Mouse (Mus musculus): Measurements from ENCODE around the gene Slc38a2.
A peak's percentile ranks its signal among the peaks of the same experiment; 100 is the strongest.

Gene Slc38a2

DNA sequence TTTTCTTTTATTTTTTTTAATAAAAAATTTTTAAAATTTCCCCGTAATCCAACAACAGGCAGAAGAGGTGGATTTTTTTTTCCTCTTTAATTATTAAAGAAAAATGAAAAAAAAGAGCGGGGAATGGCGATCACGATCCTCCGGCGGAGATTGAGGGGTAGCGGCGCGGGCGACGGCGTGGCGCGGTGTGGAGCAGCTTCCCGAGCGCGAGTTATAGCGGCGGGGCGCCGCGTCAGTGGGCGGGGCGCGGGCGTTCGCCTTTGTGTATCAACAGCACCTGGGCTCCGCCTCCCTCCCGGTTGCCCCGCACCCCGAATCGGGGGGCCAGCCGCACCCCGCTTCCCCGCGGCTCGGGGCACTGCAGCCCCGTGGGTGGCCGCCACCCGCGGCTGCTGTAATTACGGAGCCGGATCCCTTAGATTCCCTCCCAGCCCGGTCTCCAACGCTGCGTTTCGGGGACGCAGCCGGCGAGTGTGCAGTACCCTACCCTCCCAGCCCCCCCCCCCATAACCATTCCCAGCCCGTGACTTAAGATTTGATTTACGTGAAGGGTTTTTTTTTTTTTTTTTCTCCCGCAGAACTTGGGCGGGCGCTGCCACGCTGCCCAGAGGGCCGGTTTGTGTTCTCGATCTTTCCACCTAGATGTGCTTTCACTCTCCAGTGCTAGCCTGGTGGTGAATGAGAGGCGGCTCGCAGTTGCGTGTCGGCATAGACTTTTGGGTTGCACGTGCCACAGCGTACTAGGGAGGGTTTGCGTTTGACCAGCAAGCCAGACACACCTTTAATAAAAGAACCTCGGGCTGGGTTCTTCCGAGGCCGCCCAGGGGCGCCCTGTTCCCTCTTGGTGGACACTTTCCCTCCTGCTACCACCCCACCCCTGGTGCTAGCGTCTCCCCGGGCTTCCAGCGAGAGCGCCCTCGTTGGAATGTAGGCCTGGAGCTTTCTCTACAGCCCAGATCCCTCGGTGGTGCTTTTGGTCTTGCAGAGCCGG, at the start of gene Slc38a2:
Gene Slc38a2, minus strand, starts transcription at position 210 of the 991 bp plus-strand sequence.
- peak; percentile 88 for DNase-seq (ENCODE audit: low spot score)

DNA sequence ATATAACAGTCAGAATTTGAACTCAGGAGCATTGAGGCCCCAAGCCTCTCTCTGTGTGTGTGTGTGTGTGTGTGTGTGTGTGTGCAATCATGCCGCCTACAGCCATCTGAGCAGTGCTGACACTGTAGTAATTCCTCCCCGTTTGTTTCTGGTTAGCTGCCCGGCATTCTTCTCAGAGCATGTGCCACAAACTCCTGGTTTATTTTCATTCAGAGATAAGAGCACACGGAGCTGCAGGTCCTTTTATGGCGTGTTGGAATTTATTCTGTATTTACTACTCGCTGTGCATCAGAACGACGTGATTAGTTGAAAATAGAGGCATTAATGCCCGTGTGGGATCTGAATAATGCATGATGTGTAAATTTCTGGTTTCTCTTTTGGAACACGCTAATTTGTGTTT, 49.6 kb upstream of the Slc38a2 start:
- no peak for DNase-seq (ENCODE audit: low spot score)

DNA sequence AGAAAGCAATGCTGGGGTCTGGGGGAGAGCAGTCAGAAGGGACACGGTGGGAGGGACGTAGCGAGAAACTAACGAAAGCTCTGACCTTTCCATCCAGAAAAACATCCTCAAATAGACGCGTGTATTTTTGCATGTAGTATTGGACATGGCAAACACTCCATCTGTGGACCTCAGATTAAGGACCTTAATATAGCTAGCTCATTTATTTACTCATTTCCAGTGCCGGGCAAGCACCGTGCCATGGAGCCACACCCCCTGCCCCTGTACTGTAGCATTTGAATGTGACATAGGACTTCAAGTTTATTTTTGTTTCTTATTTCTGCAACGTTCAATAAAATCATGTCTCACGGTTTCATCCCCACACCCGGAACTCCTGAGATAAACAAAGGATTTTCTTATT, 48.0 kb upstream of the Slc38a2 start:
- no peak for DNase-seq (ENCODE audit: low spot score)

DNA sequence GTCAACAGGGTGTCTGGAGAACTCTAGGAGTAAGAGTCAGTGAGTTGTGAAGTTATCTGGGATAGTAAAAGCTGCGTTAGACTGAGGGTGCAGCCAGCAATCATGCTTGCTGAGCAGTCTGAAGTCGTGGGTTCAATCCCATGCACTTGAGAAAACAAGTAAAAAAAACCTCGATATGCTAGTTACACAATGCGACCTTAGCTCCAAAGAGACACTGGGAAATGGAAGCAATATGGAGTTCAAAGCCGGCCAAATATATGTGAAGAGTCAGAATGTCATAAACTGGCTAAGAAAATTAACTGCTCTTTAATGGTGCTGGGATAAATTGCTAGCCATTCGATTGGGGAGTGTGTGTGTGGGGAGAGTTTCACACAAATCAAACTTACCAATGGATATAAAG, 47.5 kb upstream of the Slc38a2 start:
- DNase-seq (ENCODE audit: low spot score), result no peak

DNA sequence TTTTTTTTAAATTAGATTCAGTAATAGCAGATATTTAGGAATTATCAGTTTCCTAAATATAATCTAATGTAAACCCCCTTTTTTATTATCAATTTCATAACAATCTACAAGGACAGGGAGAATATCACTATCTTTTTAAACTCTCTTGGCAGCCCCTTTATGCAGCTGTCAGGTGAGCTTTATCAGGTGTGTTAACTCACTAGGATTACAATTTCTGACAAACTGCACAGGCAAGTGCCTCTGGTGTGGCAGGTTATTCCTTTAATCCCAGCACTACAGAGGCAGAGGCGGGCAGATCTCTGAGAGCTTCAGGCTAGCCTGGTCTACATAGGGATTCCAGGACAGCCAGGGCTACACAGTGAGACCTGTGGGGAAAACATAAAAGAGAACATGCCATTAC, 45.8 kb upstream of the Slc38a2 start:
- DNase-seq (ENCODE audit: low spot score), result no peak

DNA sequence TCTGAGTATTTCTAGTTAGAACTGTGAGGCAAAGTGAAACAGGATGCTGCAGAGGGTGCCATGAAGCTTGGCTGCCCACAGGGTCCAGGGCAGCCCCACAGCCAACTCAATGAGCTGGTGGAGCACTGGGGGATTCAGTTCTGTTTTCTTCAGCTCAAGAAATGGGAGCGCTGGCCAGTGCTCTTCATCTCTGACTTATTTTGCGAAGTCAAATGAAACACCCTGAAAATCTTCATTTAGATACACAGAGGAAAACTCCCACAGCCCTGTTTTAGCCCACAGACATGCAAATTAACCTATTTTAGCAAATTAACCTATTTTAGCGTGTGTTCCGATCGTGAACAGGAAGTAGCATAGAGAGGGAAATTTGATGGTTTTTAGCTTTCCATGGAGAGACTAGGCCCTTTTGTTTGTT, 45.4 kb upstream of the Slc38a2 start:
- DNase-seq (ENCODE audit: low spot score), result no peak

DNA sequence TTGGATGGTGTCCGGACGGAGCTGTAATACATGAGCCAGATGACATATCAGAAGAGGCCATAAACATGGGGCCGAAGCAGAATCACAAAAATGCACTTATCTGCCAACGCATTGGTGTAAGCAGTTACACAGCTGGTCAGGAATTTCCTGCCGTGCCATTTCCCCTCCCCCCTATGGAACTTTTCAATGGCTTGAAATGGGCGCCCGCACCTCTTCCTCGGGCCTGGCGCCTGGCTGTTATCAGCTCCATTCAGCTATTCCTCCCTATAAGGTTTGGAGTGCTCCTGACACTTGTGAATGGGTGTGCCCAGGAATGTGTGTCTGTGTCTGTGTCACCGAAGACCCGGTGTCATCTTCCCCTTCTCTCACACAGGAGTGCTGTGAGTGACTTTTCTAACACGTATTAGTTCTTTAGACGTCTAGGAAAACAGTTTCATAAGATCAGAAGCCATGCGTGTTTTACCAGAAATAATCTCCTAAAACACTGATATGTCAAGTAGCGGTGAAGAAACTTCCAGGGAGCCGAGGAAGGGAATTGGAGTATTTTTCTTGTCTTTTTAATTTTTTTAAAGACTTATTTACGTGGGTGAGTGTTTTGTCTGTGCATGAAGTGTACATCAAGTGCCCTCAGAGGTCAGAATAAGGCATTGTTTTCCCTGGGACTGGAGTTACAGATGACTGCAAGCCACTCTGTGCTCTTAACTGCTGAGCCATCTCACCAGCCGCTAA, 44.8 kb upstream of the Slc38a2 start:
- DNase-seq (ENCODE audit: low spot score), result no peak

DNA sequence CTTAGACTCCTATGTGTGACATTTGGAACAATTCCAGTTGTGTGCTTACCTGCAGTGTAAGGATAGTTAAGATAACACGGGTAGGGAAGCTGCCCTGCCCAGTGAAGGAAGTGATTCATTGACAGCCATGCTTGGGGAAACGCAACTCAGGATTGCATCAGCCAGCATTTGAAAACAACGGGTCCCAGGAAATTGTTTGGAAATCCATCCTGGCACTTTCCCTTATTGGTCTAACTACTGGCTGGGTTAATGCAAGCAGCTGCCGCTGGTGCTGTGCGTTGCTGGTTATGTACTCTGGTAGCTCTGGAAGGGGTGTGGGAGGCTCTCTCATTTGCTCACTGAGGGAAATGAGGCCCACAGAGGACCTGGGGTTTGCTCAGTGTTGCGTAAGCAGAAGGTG, 43.7 kb upstream of the Slc38a2 start:
- no peak for DNase-seq (ENCODE audit: low spot score)

DNA sequence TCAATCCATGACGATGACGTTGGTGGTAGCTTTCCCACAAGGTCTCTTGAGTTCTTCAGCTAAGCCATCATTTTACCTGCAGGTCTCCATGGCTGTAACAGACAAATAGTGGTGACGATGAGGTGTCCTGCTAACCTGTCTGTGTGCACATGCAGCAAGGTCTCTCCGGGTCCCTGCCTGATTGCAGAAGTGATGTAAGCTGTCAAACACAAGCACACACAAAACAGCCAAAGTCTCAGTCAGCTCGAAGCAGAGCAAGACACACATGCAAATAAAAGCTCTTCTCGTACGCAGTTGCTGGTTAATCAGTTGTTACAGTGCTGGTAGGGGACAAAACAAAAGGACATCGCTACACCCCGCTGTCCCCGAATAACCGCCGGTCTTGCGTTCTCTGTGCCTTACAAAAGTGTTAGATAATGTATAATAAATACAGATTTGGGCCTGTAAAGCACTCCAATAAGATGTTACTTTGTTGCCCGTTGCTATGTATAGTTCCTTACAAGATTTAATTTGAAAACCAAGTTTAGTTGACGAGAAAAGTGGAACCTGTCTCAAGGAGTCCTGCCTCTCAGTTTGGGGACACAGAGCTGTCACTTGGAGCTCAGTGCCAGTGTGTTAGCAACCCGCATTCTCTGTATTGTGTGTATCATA, 43.2 kb upstream of the Slc38a2 start:
- DNase-seq (ENCODE audit: low spot score), result no peak

DNA sequence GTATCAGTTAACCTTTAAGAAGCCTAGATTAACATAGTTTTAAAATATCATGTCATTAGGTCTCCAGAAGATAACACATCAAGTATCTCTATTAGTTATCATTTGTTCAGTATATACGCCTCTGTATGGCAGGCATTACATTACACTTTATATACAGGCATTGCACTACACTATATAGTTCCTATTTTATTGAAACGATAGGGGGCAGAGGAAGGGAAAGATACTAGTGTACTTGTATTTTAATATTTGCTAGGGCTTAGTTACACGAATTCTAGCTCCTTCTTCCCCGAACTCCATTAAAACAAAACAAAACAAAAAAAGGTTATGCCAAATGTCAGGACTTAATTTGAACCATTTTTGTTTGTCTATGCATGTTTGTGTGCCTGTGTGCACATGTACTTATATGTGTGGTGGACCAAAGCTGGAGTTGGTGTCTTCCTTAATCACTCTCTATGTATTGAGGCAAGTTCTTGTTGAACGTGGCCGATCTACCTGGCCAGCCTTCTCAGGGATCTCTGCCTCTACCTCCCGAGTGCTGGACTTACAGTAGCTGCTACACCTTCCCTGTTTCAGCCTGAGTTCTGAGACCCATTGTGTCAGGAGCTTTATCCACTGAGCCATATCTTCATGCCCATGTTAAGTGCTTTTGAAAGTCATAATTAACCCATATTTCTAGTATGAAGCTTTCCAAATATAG, 41.5 kb upstream of the Slc38a2 start:
- no peak for DNase-seq (ENCODE audit: low spot score)

DNA sequence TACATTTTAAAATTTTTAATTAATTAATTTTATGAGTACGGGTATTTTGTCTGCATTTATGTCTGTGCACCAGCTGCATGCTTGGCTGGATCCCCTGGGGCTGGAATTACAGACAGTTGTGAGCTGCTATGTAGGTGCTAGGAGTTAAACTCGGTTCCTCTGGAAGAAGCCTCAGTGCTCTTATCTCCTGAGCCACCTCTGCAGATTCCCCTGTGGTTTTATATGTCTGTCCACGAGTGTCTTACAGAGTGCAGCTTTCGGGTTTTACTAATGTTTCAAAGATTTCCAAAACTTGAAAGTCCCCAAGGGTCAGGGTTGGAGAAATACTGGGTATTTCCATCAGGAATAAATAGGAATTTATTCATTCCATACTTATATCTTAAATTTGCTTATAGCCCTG, 40.6 kb upstream of the Slc38a2 start:
- no peak for DNase-seq (ENCODE audit: low spot score)

DNA sequence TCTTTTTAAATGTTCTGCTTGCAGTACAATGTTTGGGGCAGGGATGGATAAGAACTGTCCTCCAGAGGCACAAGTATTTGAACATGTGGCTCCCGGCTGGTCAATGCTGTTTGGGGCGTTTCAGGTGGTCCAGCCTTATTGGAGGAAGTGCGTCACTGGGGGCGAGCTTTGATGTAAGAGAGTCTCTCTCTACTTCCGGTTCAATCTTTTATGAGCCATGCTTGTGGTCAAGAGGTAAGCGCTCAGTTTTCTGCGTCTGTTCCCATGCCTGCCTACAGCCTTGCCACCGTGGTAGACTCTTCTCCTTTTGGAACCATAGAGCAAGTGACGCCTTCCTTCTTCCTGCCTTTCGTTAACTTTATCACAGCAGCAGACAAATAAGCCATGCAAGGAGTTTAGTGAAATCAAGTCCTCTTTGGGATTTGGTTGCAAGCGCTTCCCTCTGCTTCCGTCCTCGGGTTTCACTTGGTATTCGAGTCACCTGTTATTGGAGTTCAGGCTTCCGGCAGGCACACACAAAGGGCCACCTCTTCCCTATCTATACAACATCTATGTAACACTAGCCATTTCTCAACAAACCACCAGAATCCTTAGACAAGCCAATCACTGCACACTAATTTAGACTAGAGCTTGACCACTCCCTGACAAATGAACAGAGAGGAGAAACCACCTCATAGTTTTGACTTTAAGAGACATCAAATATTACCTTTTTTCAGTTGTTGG, 37.3 kb upstream of the Slc38a2 start:
- DNase-seq (ENCODE audit: low spot score), result no peak

DNA sequence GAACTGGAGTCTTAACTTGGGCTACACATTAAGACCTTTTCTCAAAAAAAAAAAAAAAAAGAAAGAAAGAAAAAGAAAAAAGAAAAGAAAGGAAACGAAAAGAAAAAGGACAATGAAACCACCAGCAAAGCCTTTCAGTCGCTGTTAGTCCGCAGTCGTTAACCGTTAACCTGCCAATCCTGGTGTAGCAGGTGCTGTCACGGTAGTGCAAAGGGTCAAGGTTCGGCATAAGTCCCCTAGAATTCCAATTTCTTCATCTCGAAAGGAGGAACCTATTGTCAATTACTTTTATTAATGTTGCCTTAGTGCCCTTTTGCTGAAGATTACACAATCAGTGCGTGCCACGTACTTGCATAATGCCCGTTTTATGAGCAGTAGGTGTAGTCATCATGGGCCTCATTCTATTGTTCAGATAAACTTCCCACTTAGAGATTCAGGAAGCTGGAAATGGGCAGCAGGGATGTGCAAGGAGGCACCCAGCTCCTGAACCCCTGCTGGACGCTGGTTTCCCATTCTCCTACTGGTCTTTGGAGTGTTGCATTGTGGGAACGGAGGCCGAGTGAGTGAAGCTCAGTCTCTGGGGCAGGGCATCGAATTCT, 36.1 kb upstream of the Slc38a2 start:
- no peak for DNase-seq (ENCODE audit: low spot score)

DNA sequence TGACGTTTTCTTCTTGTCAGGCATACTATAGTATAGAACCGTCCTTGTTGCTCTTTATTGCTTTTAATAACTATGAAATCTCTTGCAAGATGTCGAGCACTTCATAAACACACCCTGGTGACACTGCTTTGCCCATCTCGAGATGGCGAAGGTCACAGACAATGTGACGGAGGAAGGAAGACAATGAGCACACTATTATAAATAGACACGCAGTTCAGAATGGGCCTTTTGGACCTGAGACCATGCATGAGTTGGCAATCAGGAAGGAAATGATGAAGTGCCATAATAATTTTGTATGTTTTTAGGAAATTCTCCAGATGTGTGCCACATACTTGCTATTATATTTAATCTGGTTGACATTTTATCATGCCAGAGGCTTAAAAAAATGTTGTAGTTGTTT, 34.9 kb upstream of the Slc38a2 start:
- DNase-seq (ENCODE audit: low spot score), result no peak

DNA sequence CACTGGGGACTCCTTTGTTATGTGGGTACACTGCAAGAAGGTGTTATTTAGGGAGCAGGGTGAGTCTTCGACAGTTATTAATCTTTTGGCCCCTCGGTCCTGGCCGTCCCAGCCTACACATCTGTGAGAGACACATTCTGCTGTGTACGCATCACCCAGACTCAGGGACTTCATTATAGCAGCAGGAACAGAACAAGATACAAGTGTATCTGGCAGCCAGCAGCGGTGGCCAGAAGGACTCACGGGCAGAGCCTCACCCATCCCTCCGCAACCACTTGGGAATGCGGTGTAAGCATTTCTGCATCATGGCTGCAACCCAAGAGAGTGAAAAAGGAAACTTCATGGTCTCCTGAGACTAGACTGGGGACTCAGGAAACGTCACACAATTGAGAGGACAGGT, 30.9 kb upstream of the Slc38a2 start:
- no peak for DNase-seq (ENCODE audit: low spot score)

DNA sequence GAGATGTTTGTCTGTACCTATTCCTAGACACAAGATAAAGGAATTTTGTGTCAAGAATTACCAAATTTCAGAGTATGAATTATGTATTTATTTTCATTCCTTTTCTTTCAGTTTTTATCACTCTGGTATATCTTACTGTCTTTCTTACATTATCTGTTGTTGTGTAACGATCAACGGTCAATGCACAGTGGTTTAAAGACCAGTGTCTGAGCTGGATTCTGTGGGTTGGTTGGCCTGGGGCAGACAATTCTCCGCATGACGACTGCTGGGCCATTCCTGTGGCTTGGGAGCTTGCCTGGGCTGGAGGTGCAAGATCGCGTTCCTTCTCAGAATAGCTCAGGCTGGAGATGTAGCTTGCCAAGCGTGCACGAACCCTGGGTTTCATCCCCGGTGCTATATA, 30.3 kb upstream of the Slc38a2 start:
- DNase-seq (ENCODE audit: low spot score), result no peak

DNA sequence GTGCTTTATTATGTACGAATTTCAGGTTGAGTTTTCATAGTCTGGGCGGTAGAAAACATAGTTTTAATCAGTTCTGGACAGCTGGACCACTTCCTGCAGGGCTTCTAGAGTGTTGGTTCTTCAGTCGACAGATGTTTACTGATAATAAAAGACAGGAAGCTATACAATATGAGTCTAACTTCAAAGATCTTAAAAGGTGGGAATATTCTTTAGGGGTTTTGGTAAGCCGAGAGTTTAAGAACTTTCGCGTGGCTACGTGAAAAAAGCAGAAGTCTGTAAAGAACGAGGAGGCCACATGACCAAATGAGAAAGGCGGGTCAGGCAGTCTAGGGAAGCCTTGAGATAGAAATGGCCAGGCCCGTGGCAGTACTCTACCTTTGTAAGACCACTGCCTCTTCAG, 29.5 kb upstream of the Slc38a2 start:
- no peak for DNase-seq (ENCODE audit: low spot score)

DNA sequence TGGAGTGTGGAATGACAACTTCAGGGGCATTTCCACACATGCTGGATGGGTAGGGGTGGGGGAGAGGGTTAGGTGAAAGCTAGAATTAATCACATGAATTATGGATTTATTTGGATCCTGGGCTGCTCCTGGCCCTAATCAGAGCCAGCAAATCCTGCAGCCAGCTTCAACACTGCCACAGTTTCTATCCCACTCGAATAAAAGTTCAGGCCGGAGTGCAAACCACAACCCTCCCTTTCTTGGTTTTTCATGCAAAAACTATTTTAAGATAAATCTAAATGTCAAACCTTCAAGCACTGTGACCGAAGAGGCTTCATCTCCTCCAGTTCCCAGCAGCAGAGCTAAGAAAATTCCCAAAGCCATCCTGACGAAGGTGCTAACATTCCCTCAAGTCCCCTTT, 28.8 kb upstream of the Slc38a2 start:
- DNase-seq (ENCODE audit: low spot score), result no peak

DNA sequence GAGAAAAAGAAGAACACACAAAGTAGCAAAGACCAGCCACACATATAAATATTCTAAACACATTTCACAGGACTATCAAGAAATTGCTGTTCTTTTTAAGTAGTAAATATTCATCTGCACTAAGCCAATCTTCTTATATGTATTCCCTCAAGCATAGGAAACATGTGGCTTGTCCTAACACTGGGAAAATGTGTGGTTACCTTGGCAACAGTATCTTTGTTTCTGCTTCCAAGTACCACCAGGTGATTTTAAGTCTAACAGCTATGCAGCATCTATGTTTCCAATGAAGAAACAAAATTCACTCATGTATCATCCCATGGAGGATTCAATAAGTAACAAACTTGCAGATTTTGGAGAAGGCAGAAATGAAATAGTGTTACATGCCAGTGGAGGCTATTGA, 25.0 kb upstream of the Slc38a2 start:
- no peak for DNase-seq (ENCODE audit: low spot score)

DNA sequence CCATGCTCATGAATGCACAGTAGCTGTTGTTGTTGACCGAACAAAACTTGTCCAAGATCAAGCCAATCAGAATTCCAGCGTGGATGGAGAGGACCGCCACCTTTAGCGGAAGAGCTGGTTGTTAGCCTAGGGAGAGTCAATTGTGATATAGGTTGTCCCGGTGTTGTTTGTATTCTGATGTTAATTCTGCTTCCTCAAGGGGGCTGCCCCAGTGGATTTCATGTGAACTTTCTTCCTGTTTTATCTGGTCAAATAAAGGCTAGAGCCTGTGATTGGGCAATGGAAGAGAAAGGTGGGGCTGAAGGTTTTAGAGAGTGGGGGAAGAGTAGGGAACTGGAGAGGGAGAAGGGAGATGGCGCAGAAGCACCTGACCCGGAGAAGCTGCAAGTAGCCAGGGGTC, 22.7 kb upstream of the Slc38a2 start:
- DNase-seq (ENCODE audit: low spot score), result no peak

DNA sequence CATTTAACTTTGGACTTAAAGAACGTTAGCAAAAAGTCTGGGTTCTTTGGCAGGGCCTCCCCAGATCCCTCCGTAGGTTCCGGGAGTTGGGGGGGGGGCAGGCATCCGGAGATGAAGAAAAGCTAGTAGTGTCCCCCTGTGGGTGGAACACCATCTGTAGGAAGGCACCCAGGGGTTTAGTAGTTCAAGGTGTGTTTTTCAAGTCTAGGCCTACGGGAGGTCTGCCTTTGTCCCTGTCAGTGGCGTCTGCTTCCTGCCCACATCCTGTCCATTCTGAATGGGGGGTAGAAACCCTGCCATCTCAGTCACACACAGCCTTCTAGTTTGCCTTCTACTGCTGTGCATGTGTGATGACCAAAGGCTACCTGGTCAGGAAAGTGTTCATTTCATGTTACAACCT, 20.6 kb upstream of the Slc38a2 start:
- DNase-seq (ENCODE audit: low spot score), result no peak
